Mouse (Mus musculus) gastrocnemius, adult 2 months (tissue): ENCODE measurements around the gene Ankrd23. TPM values are rescaled to one million over a fixed set of nuclear protein-coding genes. Genes with fewer than 3 reads are reported as not detected.
A peak's percentile ranks its signal among the peaks of the same experiment; 100 is the strongest.

Source experiments
- DNase-seq: peaks from one replicate; pipeline ENCODE4 v3.0.0; 2022
- H3K27ac ChIP-seq: fragments of 200-600 bp; 2 replicates; pipeline ENCODE4 v1.8.1; 2022; ENCODE audit warnings: mild to moderate bottlenecking
- H3K4me3 ChIP-seq: fragments of 200-600 bp; 2 replicates; pipeline ENCODE4 v1.8.1; 2022; ENCODE audit warnings: mild to moderate bottlenecking, moderate library complexity
- CTCF ChIP-seq: fragments of 200-600 bp; IDR thresholded peaks from 2 replicates; pipeline ENCODE4 v1.8.1; 2022; ENCODE audit warnings: antibody characterized with exemption, mild to moderate bottlenecking, moderate library complexity
- intact Hi-C: fragments of 180-260 bp; cut with DNase I; formaldehyde crosslinking; loops from one replicate; pipeline ENCODE4 v1.15.1; 2025
- microRNA-seq: library from miRNA; unstranded; fragments of <30 nt; microRNA quantifications from one replicate; pipeline ENCODE4 v1.2.0, GENCODE M21; 2021
- total RNA-seq, 2 experiments: library from RNA; stranded (reverse); gene quantifications; 2 replicates each; pipeline ENCODE4 v1.2.3; 2021

Gene Ankrd23
- total RNA-seq, 2 experiments from 2014 or later = 1,971 to 4,216 TPM

DNA sequence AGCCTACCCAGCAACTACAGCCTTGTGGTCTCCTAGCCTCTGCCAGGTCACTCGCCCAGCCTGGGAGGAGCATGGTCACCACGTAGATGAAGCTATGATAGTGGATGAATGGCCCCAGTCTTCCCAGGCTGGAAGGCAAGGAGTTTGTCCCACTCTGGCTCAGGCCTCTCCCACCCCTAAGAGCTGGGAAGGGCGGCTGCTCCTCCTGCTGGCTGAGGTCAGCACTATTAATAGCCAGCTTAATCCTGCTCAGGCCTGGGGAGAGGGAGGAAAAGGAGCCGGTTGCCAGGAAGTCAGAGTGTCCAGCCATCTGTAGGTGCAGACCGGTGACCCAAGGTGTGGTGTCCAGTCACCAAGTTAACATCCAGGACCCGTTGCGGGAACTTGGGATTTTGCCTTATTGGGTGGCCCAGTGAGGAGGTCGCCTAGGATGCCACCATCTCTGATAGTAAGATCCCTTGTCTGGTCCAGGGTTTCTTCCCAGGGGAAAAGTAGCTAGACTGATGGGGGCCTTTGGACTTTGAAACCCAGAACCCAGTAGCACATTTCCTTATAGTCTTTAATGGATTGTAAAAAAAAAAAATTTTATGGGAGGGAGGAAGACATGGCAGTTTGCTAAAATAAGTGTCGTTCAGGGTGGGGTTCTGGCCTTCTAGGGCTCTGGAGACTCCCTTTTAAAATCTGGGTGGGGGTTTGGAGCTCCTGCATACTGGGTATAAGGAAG lies 44.1 kb downstream of the Ankrd23 start:
- TF ChIP-seq CTCF = peak; percentile 54
- Histone ChIP-seq H3K4me3 (peak overlapping the region; percentile 47), H3K27ac (peak overlapping the region; percentile 91)
- peak; percentile 85 for DNase-seq
- intact Hi-C loops = loop anchor here (2.0 kb wide), 1 partner anchor 20 kb away; no protein-coding TSS in a partner anchor

GRCm38 (mm10) chr1:36489661-36490060 lies 47.0 kb downstream of the Ankrd23 start:
- intact Hi-C loops = no loop called here
- no peak overlapping the region for H3K4me3 ChIP-seq
- DNase-seq = no peak
- no peak overlapping the region for H3K27ac ChIP-seq
- TF ChIP-seq CTCF = no peak

- intact Hi-C loops = no loop called here
- TF ChIP-seq CTCF = no peak
Measured at GRCm38 (mm10) chr1:36487111-36487510, 49.6 kb downstream of the Ankrd23 start.

GRCm38 (mm10) chr1:36485080-36485479 lies 51.6 kb downstream of the Ankrd23 start:
- Histone ChIP-seq H3K4me3 (no peak overlapping the region), H3K27ac (no peak overlapping the region)
- intact Hi-C loops = no loop called here
- DNase-seq = no peak
- TF ChIP-seq CTCF = no peak

More at GRCm38 (mm10) chr1:36487111-36487510, 49.6 kb downstream of the Ankrd23 start:
- Histone ChIP-seq H3K27ac (no peak overlapping the region), H3K4me3 (no peak overlapping the region)
- DNase-seq = no peak

DNA sequence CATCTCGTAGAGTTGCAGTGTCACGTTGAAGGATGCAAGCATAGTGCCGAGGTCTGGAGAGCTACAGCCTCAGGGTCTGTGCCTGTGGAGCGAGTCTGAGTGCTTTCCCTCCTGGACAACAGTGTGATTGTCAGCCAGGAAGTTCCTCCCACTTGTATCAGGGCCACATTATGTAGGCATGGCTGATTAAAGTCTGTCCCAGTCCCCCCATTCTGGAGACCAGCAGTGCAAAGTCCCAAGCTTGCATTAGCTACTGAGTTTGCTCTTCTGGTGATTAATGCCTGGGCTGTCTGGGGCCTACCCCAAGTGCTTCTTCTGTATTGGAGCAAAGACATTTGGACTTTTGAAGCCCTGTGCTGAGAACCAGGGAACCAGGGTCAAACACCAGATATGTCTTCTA lies 52.9 kb downstream of the Ankrd23 start:
- no peak overlapping the region for H3K27ac ChIP-seq
- no peak for TF ChIP-seq CTCF
- no peak overlapping the region for H3K4me3 ChIP-seq
- no peak for DNase-seq
- intact Hi-C loops = no loop called here

Small RNAs within 50 kb of the gene (microRNA-seq; reads per million reads assigned to microRNA genes)
- not detected for gene Gm47280

Other genes starting within 250 kb of the Ankrd23 start
- gene Arid5a, start 229.2 kb downstream of the Ankrd23 start, total RNA-seq = 10 to 100 TPM in 1 of 2 experiments, 1 to 10 TPM in 1; 7.0 to 18.6 TPM
- 10 to 100 TPM; 37.7 to 39.6 TPM for gene Kansl3, start 167.7 kb downstream of the Ankrd23 start, total RNA-seq
- gene Fer1l5, start 164.6 kb downstream of the Ankrd23 start, total RNA-seq = not detected
- gene Lman2l, start 91.6 kb downstream of the Ankrd23 start, total RNA-seq = 10 to 100 TPM; 16.4 to 26.7 TPM
- gene Cnnm4, start 65.3 kb downstream of the Ankrd23 start, total RNA-seq = 10 to 100 TPM in 1 of 2 experiments, 1 to 10 TPM in 1; 4.1 to 11.0 TPM
- gene Cnnm3, start 25.0 kb downstream of the Ankrd23 start, total RNA-seq = 10 to 100 TPM in 1 of 2 experiments, 1 to 10 TPM in 1; 9.7 to 12.0 TPM
- 1,000 to 10,000 TPM in 1 of 2 experiments, 100 to 1,000 TPM in 1; 819 to 1,877 TPM for gene Gm42417, start 2.5 kb upstream of the Ankrd23 start, total RNA-seq
- gene Ankrd39, start 10.6 kb upstream of the Ankrd23 start, total RNA-seq = 1 to 10 TPM; 7.2 to 9.3 TPM
- gene Sema4c, start 21.5 kb upstream of the Ankrd23 start, total RNA-seq = 10 to 100 TPM in 1 of 2 experiments, 1 to 10 TPM in 1; 6.8 to 10.0 TPM
- under 1 TPM in 1 of 2 experiments, not detected in 1; 0.48 TPM for gene Fam178b, start 146.3 kb upstream of the Ankrd23 start, total RNA-seq
- gene Cox5b, start 154.6 kb upstream of the Ankrd23 start, total RNA-seq = 1,000 to 10,000 TPM; 1,153 to 1,545 TPM
- gene 4933424G06Rik, start 173.3 kb upstream of the Ankrd23 start, total RNA-seq = 1 to 10 TPM in 1 of 2 experiments, under 1 TPM in 1; 0.51 to 1.5 TPM
- gene Actr1b, start 177.5 kb upstream of the Ankrd23 start, total RNA-seq = 100 to 1,000 TPM; 120 to 155 TPM
- under 1 TPM in 1 of 2 experiments, not detected in 1; 0.84 TPM for gene Zap70, start 224.9 kb upstream of the Ankrd23 start, total RNA-seq